Mouse (Mus musculus): ENCODE data around the gene Ctsq. TPM values are rescaled to one million over a fixed set of nuclear protein-coding genes. Genes with fewer than 3 reads are reported as not detected.
"Not testable (repeated sequence)": the region's sequence is repeated elsewhere in the genome, so short reads cannot be mapped to it uniquely, and the experiment has no call there.

Ctsq gene
- not detected in 2 replicates for polyA plus RNA-seq (2015; fragmentation: Nextera tagmentation; extraction: Ambion mirVana)

DNA sequence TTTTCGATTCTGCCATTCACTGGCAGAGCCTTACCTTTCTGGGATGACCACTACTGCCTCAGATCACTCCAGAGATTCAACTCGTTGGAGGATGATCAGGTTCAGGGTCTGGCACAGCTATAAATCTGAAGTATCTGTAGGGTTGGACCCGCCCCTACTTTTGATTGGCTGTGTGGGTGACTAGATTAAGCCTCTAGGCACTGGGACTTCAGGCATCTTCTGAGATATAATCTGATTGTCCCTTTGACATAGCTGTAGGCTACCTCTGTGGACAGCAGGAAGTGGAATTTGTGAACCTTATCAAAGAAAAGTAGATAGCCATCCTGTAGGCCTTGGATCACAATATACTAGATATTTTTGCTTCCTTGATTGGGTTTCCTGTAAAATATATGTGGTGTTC is at the start of gene Ctsq:
TSS of gene Ctsq (minus strand) at position 101 of the 400 bp plus-strand sequence.
- WGBS = 60% methylated on average over 3 of the region's 3 CpGs
- no peak within 1 kb of the TSS for H3K4me3 ChIP-seq
- ATAC-seq (ENCODE audit: low FRiP score, low read depth) = no peak

DNA sequence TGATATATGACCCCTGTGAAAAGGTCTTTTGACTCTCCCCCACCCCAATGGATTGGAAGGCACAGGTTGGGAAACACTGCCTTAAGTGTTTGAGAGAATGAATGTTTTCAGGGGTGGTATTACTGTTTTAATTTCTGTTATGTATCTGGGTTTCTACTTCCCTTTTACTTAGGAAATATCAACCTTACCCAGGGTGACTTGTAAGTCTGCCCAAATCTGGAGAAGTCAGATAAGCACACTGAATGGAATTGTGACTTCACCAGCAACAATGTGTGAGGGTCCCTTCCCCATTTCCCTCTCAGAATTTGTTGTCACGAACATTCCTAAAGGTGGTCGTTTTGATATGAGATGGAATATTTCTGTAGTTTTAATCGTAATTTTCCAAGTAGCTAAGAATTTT is 17.6 kb downstream of the Ctsq start:
- H3K9ac ChIP-seq = no peak overlapping the region
- peaks cover 22% of the 10 kb centered on the region for H3K9me3 ChIP-seq
- 88% methylated on average over 3 of the region's 3 CpGs for WGBS
- no peaks in the 10 kb centered on the region for H3K36me3 ChIP-seq
- no peaks in the 10 kb centered on the region for H3K4me1 ChIP-seq
- no peak overlapping the region for H3K4me2 ChIP-seq (replicated peaks)
- H3K27me3 ChIP-seq = no peaks in the 10 kb centered on the region
- no peak overlapping the region for H3K27ac ChIP-seq
- no peak for ATAC-seq (ENCODE audit: low FRiP score, low read depth)
- no peak overlapping the region for H3K4me3 ChIP-seq

More for the DNA sequence above, at the start of gene Ctsq:
- no peaks in the 10 kb centered on the region for H3K36me3 ChIP-seq
- no peak within 1 kb of the TSS for H3K9ac ChIP-seq
- peaks cover 13% of the 10 kb centered on the region; the same call in 1 of the 2 replicates for H3K9me3 ChIP-seq
- no peaks in the 10 kb centered on the region for H3K27me3 ChIP-seq
- H3K4me2 ChIP-seq (replicated peaks) = no peak within 1 kb of the TSS
- no peak within 1 kb of the TSS for H3K27ac ChIP-seq
- H3K4me1 ChIP-seq = no peaks in the 10 kb centered on the region

DNA sequence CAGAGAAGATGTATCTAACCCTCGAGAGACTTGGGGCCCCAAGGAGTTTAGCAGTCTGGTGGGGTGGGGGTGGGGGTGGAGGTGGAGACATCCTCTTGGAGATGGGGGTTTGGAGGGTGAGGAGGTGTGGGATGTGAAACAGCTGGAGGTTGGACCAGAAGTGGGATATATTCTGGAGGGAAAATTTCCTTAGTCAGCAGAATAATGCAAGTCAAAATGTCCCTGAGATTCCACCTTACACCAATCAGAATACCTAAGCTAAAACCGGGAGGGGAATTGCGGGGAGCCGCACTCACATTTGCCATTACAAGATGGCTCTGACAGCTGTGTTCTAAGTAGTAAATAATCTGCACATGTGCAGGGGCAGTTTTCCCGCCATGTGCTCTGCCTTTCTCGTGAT is 18.6 kb downstream of the Ctsq start:
- Histone ChIP-seq H3K4me2 (replicated peaks) (no peak overlapping the region), H3K27ac (no peak overlapping the region), H3K4me1 (no peaks in the 10 kb centered on the region), H3K9ac (no peak overlapping the region), H3K36me3 (no peaks in the 10 kb centered on the region), H3K4me3 (no peak overlapping the region), H3K27me3 (no peaks in the 10 kb centered on the region), H3K9me3 (peaks cover 20% of the 10 kb centered on the region)
- 87% methylated on average over 6 of the region's 6 CpGs for WGBS
- no peak for ATAC-seq (ENCODE audit: low FRiP score, low read depth)

- no peak for ATAC-seq (ENCODE audit: low FRiP score, low read depth)
- no peak overlapping the region for H3K4me2 ChIP-seq (replicated peaks)
- H3K9ac ChIP-seq = no peak overlapping the region
- no peak overlapping the region for H3K4me3 ChIP-seq
- 0 out of 2 replicates have a peak, but pooled peaks cover 11% of the 10 kb centered on the region for H3K9me3 ChIP-seq
- H3K36me3 ChIP-seq = no peaks in the 10 kb centered on the region
- no peaks in the 10 kb centered on the region for H3K4me1 ChIP-seq
- WGBS = 78% methylated on average over 4 of the region's 4 CpGs
- no peaks in the 10 kb centered on the region for H3K27me3 ChIP-seq
- H3K27ac ChIP-seq = no peak overlapping the region
Observed at GRCm38 (mm10) chr13:61010171-61010570, 30.3 kb downstream of the Ctsq start.

GRCm38 (mm10) chr13:61005859-61006258 is 34.6 kb downstream of the Ctsq start, which contains the start of gene Ctsj:
Ctsj (minus strand) TSS chr13:61005959.
- Histone ChIP-seq H3K27ac (no peak within 1 kb of the TSS), H3K4me1 (no peaks in the 10 kb centered on the region), H3K4me2 (replicated peaks) (no peak within 1 kb of the TSS), H3K4me3 (no peak within 1 kb of the TSS), H3K36me3 (no peaks in the 10 kb centered on the region), H3K9ac (no peak within 1 kb of the TSS), H3K27me3 (no peaks in the 10 kb centered on the region), H3K9me3 (peaks cover 8% of the 10 kb centered on the region; the same call in 1 of the 2 replicates)
- ATAC-seq (ENCODE audit: low FRiP score, low read depth) = no peak
- 71% methylated on average over 3 of the region's 3 CpGs for WGBS

DNA sequence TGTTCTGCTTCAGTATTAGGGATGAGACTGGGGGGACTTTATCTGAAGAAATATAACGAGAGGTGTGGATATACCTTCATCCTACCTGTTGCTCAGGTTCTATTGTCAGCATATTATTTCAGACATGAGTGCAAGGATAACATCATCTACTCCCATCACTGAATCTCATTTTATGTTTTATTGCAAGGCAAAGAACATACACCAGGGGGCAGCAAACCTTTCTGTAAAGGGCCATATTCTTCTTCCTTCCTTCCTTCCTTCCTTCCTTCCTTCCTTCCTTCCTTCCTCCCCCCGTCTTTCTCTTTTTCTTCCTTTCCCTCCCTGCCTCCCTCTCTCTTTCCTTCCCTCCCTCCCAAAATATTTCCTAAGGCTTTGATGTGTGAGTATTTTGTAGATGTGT is 42.8 kb downstream of the Ctsq start:
- no peak for ATAC-seq (ENCODE audit: low FRiP score, low read depth)
- Histone ChIP-seq H3K4me1 (no peaks in the 10 kb centered on the region), H3K9ac (no peak overlapping the region), H3K4me2 (replicated peaks) (no peak overlapping the region), H3K27ac (no peak overlapping the region), H3K36me3 (no peaks in the 10 kb centered on the region), H3K9me3 (no peaks in the 10 kb centered on the region; the same call in 1 of the 2 replicates), H3K4me3 (no peak overlapping the region), H3K27me3 (no peaks in the 10 kb centered on the region)
- 69% methylated on average over 2 of the region's 2 CpGs for WGBS

DNA sequence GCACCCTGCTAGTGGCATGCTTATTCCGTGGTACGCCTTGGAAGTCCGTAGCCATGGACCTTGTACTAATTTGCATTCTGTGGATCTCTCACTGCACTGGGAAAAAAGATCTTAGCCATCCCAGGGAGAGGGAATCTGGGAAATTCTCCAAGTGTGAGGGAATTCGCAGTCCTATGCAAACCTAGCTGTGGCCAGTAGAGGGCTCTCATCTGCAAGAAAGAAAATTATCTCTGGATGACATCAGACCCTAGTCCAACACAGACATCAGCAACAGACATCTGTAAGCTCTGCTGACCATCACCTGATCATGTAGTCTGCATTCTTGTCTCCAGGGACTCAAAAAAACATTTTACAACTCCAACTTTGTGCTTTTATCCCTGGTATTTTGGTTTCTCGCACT is 53.5 kb downstream of the Ctsq start:
- H3K4me1 ChIP-seq; H3K4me3 ChIP-seq; H3K27me3 ChIP-seq; ATAC-seq (ENCODE audit: low FRiP score, low read depth); H3K9ac ChIP-seq; H3K4me2 ChIP-seq (replicated peaks); H3K27ac ChIP-seq; H3K9me3 ChIP-seq; H3K36me3 ChIP-seq: not testable (repeated sequence)
- WGBS = 76% methylated on average over 5 of the region's 5 CpGs

Other genes with a start within 250 kb of the Ctsq start
- gene Ctsll3, start 237.8 kb downstream of the Ctsq start, polyA plus RNA-seq (2015; fragmentation: Nextera tagmentation; extraction: Ambion mirVana) = not detected in 2 replicates
- 0.18 TPM in 1 of 2 replicates, not detected in the other for gene 4930486L24Rik, start 176.2 kb downstream of the Ctsq start, polyA plus RNA-seq (2015; fragmentation: Nextera tagmentation; extraction: Ambion mirVana)
- gene Gm49392, start 143.7 kb downstream of the Ctsq start, polyA plus RNA-seq (2015; fragmentation: Nextera tagmentation; extraction: Ambion mirVana) = 0.22 TPM in 1 of 2 replicates, not detected in the other
- gene Ctla2b, start 143.2 kb downstream of the Ctsq start, polyA plus RNA-seq (2015; fragmentation: Nextera tagmentation; extraction: Ambion mirVana) = 2.6 and 3.4 TPM in 2 replicates
- gene Tpbpb, start 135.8 kb downstream of the Ctsq start, polyA plus RNA-seq (2015; fragmentation: Nextera tagmentation; extraction: Ambion mirVana) = not detected in 2 replicates
- gene Gm49393, start 105.0 kb downstream of the Ctsq start, polyA plus RNA-seq (2015; fragmentation: Nextera tagmentation; extraction: Ambion mirVana) = not detected in 2 replicates
- gene Gm49391, start 104.1 kb downstream of the Ctsq start, polyA plus RNA-seq (2015; fragmentation: Nextera tagmentation; extraction: Ambion mirVana) = 0.22 and 0.52 TPM in 2 replicates
- gene Ctla2a, start 104.0 kb downstream of the Ctsq start, polyA plus RNA-seq (2015; fragmentation: Nextera tagmentation; extraction: Ambion mirVana) = 19.2 and 23.1 TPM in 2 replicates
- gene Tpbpa, start 98.6 kb downstream of the Ctsq start, polyA plus RNA-seq (2015; fragmentation: Nextera tagmentation; extraction: Ambion mirVana) = not detected in 2 replicates
- gene Ctsj, start 34.7 kb downstream of the Ctsq start, polyA plus RNA-seq (2015; fragmentation: Nextera tagmentation; extraction: Ambion mirVana) = not detected in 2 replicates
- gene Ctsr, start 123.6 kb upstream of the Ctsq start, polyA plus RNA-seq (2015; fragmentation: Nextera tagmentation; extraction: Ambion mirVana) = not detected in 2 replicates
- not detected in 2 replicates for gene Cts6, start 162.8 kb upstream of the Ctsq start, polyA plus RNA-seq (2015; fragmentation: Nextera tagmentation; extraction: Ambion mirVana)
- gene Cts8, start 214.7 kb upstream of the Ctsq start, polyA plus RNA-seq (2015; fragmentation: Nextera tagmentation; extraction: Ambion mirVana) = not detected in 2 replicates
- gene Gm49398, start 248.2 kb upstream of the Ctsq start, polyA plus RNA-seq (2015; fragmentation: Nextera tagmentation; extraction: Ambion mirVana) = not detected in 2 replicates

Data from limb, embryonic 13.5 days (tissue).